Mouse (Mus musculus) liver, postnatal 0 days (tissue): ENCODE results near the gene Inpp5d.

ENCODE experiments used
- CTCF ChIP-seq: sonication (generic); IDR thresholded peaks from 2 replicates; pipeline ENCODE4 v1.5.1; 2016; ENCODE audit warnings: antibody characterized with exemption, low read depth
- EP300 ChIP-seq: IDR thresholded peaks from 2 replicates; pipeline ENCODE4 v1.6.1; 2016; ENCODE audit warnings: antibody characterized with exemption, low read depth, mild to moderate bottlenecking

DNA sequence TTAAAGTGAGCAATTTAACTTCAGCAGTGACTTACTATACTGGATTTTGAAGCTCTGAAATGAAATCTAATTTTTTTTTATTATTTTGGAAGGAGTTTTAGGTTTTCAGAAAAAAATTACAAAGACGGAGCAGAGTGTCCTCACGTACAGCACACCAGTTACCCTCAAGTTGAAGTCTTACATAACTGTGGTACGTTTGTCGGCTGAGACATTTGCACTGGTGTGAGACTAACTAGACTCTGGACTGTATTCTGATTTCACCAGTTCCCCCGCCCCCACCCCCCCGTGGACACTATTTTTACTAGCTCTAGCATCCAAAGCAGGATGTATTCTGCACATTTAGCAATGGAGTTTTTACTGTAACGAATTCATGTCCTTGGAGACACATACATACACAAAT lies 19.6 kb upstream of the Inpp5d start:
- TF ChIP-seq CTCF (no peak), EP300 (no peak)
